Mouse (Mus musculus): ENCODE results near the gene Sbsn. TPM values are rescaled to one million over a fixed set of nuclear protein-coding genes. Genes with fewer than 3 reads are reported as not detected.

Gene Sbsn
- polyA plus RNA-seq, 1 experiment = 14.6 TPM

DNA sequence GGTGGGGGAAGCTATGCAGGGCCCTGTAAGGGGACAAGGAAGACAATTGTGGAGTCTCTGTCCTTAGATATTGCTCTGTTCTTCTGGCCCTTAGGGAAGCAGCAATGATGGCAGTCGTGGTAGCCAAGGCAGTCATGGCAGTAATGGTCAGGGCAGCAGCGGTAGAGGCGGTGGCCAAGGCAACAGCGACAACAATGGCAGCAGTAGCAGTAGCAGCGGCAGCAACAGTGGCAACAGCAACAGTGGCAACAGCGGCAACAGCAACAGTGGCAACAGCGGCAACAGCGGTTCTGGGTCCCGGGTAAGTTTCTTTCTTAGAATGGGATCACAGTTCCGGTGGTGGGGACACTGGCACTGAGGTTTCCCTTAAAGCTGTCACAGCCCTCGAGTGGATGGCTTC lies 13.9 kb downstream of the Sbsn start:
- Histone ChIP-seq H3K27ac (ENCODE audit: insufficient read depth, low read length) (no peak overlapping the region), H3K4me1 (ENCODE audit: control insufficient read depth, insufficient read depth, low read length) (peaks cover 4% of the 10 kb centered on the region), H3K27me3 (ENCODE audit: control insufficient read depth, insufficient read depth, low read length, poor library complexity, severe bottlenecking) (no peaks in the 10 kb centered on the region), H3K9ac (ENCODE audit: low read depth, poor library complexity, severe bottlenecking) (no peak overlapping the region), H3K4me3 (ENCODE audit: low read depth, low read length) (no peak overlapping the region), H3K36me3 (ENCODE audit: control insufficient read depth, insufficient read depth, low read length, poor library complexity, severe bottlenecking) (no peaks in the 10 kb centered on the region), H3K9me3 (replicated peaks; ENCODE audit: control insufficient read depth, insufficient read depth, low read length, poor library complexity, severe bottlenecking) (no peaks in the 10 kb centered on the region)
- TF ChIP-seq CTCF (IDR thresholded peaks at IDR 0.05; ENCODE audit: low read depth, low read length) = no peak
- TF ChIP-seq EP300 (IDR thresholded peaks at IDR 0.05; ENCODE audit: insufficient read depth, low read depth, low read length) = no peak
- TF ChIP-seq POLR2A (IDR thresholded peaks at IDR 0.05; ENCODE audit: insufficient read depth, low read length) = no peak

DNA sequence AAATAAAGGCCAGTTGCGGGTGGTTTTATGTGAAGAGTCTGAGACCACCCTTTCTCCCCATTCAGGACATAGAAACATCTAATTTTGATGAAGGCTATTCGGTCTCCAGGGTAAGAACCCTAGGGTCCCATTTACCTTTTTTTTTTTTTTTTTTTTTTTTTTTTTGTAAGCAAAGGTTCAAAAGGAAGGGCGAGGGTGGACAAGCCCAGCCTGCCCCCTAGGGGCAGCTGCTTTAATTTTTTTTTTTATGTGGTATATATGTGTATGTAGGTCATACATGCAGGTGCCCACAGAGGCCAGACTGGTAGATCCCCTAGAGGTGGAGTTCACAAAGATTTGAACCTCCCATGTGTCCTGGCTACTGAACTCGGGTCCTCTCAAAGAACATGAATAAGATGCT lies 15.1 kb downstream of the Sbsn start:
- H3K4me1 ChIP-seq (ENCODE audit: control insufficient read depth, insufficient read depth, low read length) = peaks cover 4% of the 10 kb centered on the region
- H3K27me3 ChIP-seq (ENCODE audit: control insufficient read depth, insufficient read depth, low read length, poor library complexity, severe bottlenecking) = no peaks in the 10 kb centered on the region
- TF ChIP-seq POLR2A (IDR thresholded peaks at IDR 0.05; ENCODE audit: insufficient read depth, low read length) (no peak), EP300 (IDR thresholded peaks at IDR 0.05; ENCODE audit: insufficient read depth, low read depth, low read length) (no peak), CTCF (IDR thresholded peaks at IDR 0.05; ENCODE audit: low read depth, low read length) (no peak)
- H3K9me3 ChIP-seq (replicated peaks; ENCODE audit: control insufficient read depth, insufficient read depth, low read length, poor library complexity, severe bottlenecking) = no peaks in the 10 kb centered on the region
- H3K9ac ChIP-seq (ENCODE audit: low read depth, poor library complexity, severe bottlenecking) = no peak overlapping the region
- no peak overlapping the region for H3K27ac ChIP-seq (ENCODE audit: insufficient read depth, low read length)
- H3K36me3 ChIP-seq (ENCODE audit: control insufficient read depth, insufficient read depth, low read length, poor library complexity, severe bottlenecking) = no peaks in the 10 kb centered on the region
- no peak overlapping the region for H3K4me3 ChIP-seq (ENCODE audit: low read depth, low read length)

DNA sequence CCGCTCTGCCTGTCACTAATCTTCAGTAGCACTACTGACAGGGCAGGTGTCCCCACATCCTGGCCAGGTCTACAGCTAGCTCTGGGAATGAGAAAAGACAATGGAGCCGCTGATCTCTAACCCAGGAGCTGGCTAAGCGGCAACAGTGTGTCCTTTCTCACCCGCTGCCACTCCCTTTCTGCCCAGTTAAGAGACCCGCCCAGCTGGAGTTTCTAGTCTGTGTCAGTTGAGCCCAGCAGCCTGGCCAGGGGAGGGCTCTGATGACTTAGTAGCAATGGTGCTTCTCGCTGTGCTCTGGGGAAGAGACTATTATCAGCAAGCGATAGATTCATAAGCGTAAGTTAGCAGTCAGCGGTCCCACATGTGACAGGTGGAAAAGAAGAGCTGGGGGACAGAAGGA lies 18.0 kb downstream of the Sbsn start:
- peaks cover 4% of the 10 kb centered on the region for H3K4me1 ChIP-seq (ENCODE audit: control insufficient read depth, insufficient read depth, low read length)
- H3K27ac ChIP-seq (ENCODE audit: insufficient read depth, low read length) = no peak overlapping the region
- TF ChIP-seq EP300 (IDR thresholded peaks at IDR 0.05; ENCODE audit: insufficient read depth, low read depth, low read length) (no peak), CTCF (IDR thresholded peaks at IDR 0.05; ENCODE audit: low read depth, low read length) (no peak)
- H3K36me3 ChIP-seq (ENCODE audit: control insufficient read depth, insufficient read depth, low read length, poor library complexity, severe bottlenecking) = no peaks in the 10 kb centered on the region
- no peak overlapping the region for H3K4me3 ChIP-seq (ENCODE audit: low read depth, low read length)
- H3K9me3 ChIP-seq (replicated peaks; ENCODE audit: control insufficient read depth, insufficient read depth, low read length, poor library complexity, severe bottlenecking) = no peaks in the 10 kb centered on the region
- H3K27me3 ChIP-seq (ENCODE audit: control insufficient read depth, insufficient read depth, low read length, poor library complexity, severe bottlenecking) = no peaks in the 10 kb centered on the region
- no peak overlapping the region for H3K9ac ChIP-seq (ENCODE audit: low read depth, poor library complexity, severe bottlenecking)

DNA sequence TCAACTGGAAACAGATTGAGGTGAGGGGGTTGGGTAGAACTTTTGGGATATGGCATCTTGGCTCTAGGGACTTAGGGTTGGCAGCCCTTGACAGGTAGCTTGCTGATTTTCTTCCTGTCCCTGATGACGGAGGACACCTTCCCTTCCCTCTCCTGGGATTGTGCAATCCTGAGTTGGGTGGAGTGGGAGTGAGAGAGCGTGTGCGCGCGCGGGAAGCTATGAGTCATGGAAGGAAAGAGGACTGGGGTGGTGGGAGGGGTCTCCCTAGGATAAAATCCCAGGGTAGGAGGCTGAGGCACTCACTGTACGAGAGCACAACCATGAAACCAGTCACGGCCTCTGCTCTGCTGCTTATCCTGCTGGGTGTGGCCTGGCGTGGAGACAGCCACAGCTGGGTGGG lies 24.8 kb downstream of the Sbsn start:
- H3K4me1 ChIP-seq (ENCODE audit: control insufficient read depth, insufficient read depth, low read length) = no peaks in the 10 kb centered on the region
- H3K27ac ChIP-seq (ENCODE audit: insufficient read depth, low read length) = no peak overlapping the region
- H3K9me3 ChIP-seq (replicated peaks; ENCODE audit: control insufficient read depth, insufficient read depth, low read length, poor library complexity, severe bottlenecking) = no peaks in the 10 kb centered on the region
- no peaks in the 10 kb centered on the region for H3K27me3 ChIP-seq (ENCODE audit: control insufficient read depth, insufficient read depth, low read length, poor library complexity, severe bottlenecking)
- H3K36me3 ChIP-seq (ENCODE audit: control insufficient read depth, insufficient read depth, low read length, poor library complexity, severe bottlenecking) = no peaks in the 10 kb centered on the region
- no peak for TF ChIP-seq POLR2A (IDR thresholded peaks at IDR 0.05; ENCODE audit: insufficient read depth, low read length)
- TF ChIP-seq EP300 (IDR thresholded peaks at IDR 0.05; ENCODE audit: insufficient read depth, low read depth, low read length) = no peak
- TF ChIP-seq CTCF (IDR thresholded peaks at IDR 0.05; ENCODE audit: low read depth, low read length) = no peak
- no peak overlapping the region for H3K9ac ChIP-seq (ENCODE audit: low read depth, poor library complexity, severe bottlenecking)
- H3K4me3 ChIP-seq (ENCODE audit: low read depth, low read length) = no peak overlapping the region

DNA sequence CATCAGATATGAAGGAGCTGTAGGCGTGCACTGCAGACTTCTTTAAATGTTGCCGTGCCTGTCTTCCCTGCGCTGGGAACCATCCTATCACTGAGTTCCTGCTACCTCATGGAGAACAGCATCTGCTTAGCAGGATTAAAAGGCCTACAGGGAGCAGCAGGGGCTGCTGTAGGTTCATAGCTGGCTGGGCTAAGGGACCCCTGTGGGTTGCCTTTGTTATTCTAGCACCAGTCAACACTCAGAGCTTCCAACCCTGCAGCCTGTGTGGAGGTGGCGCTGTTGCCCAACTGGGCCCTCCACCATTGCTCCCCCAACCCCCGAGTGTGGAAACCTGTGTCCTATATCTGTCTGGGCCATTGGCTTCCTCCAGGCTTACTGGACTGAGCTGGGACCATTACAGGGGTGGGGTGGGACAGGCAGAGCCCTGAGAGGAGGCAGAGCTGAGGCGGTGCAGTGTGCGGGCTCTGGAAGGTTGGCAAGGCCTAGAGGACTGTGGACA lies 25.9 kb downstream of the Sbsn start:
- Histone ChIP-seq H3K27me3 (ENCODE audit: control insufficient read depth, insufficient read depth, low read length, poor library complexity, severe bottlenecking) (no peaks in the 10 kb centered on the region), H3K36me3 (ENCODE audit: control insufficient read depth, insufficient read depth, low read length, poor library complexity, severe bottlenecking) (no peaks in the 10 kb centered on the region), H3K4me3 (ENCODE audit: low read depth, low read length) (no peak overlapping the region), H3K9me3 (replicated peaks; ENCODE audit: control insufficient read depth, insufficient read depth, low read length, poor library complexity, severe bottlenecking) (no peaks in the 10 kb centered on the region), H3K9ac (ENCODE audit: low read depth, poor library complexity, severe bottlenecking) (no peak overlapping the region), H3K27ac (ENCODE audit: insufficient read depth, low read length) (no peak overlapping the region), H3K4me1 (ENCODE audit: control insufficient read depth, insufficient read depth, low read length) (no peaks in the 10 kb centered on the region)
- TF ChIP-seq CTCF (IDR thresholded peaks at IDR 0.05; ENCODE audit: low read depth, low read length) (peak; percentile 43), EP300 (IDR thresholded peaks at IDR 0.05; ENCODE audit: insufficient read depth, low read depth, low read length) (no peak)

DNA sequence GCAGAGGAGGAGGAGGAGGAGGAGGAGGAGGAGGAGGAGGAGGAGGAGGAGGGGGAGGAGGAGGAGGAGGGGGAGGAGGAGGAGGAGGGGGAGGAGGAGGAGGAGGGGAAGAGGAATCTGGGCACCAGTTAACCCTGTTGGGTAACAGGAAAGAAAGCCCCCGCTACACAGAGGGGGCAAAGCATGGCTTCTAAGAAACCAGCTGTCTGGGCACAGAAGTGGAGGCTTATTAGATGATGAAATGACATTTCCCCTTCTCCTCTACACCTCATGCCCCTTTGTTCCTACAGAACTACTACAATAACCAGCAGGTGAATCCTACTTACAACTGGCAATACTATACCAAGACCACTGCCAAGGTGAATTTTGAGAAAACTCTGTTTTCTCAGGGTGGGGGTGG lies 26.6 kb downstream of the Sbsn start:
- Histone ChIP-seq H3K27ac (ENCODE audit: insufficient read depth, low read length) (no peak overlapping the region), H3K9me3 (replicated peaks; ENCODE audit: control insufficient read depth, insufficient read depth, low read length, poor library complexity, severe bottlenecking) (no peaks in the 10 kb centered on the region), H3K4me1 (ENCODE audit: control insufficient read depth, insufficient read depth, low read length) (no peaks in the 10 kb centered on the region), H3K27me3 (ENCODE audit: control insufficient read depth, insufficient read depth, low read length, poor library complexity, severe bottlenecking) (no peaks in the 10 kb centered on the region), H3K9ac (ENCODE audit: low read depth, poor library complexity, severe bottlenecking) (no peak overlapping the region), H3K36me3 (ENCODE audit: control insufficient read depth, insufficient read depth, low read length, poor library complexity, severe bottlenecking) (no peaks in the 10 kb centered on the region), H3K4me3 (ENCODE audit: low read depth, low read length) (no peak overlapping the region)
- TF ChIP-seq CTCF (IDR thresholded peaks at IDR 0.05; ENCODE audit: low read depth, low read length) = no peak
